Mouse (Mus musculus): ENCODE measurements around the gene 1600002K03Rik. TPM values are rescaled to one million over a fixed set of nuclear protein-coding genes. Genes with fewer than 3 reads are reported as not detected.
A peak's percentile ranks its signal among the peaks of the same experiment; 100 is the strongest.

1600002K03Rik gene
- total RNA-seq (2022) = 1 to 10 TPM; 4.3 to 7.8 (median 6.9) TPM

- DNase-seq (ENCODE audit: low spot score in 2 of 2) = peak; percentile 77 to 84
These were observed at the start of gene 1600002K03Rik for GRCm38 (mm10) chr10:80172527-80173292. Gene 1600002K03Rik (plus strand): TSS chr10:80172944.

- DNase-seq (ENCODE audit: low spot score in 2 of 2) = no peak
These were observed 48.7 kb upstream of the 1600002K03Rik start for GRCm38 (mm10) chr10:80123932-80124562.

- DNase-seq (ENCODE audit: low spot score in 2 of 2) = no peak
These were observed 44.8 kb upstream of the 1600002K03Rik start for GRCm38 (mm10) chr10:80127920-80128319.

DNA sequence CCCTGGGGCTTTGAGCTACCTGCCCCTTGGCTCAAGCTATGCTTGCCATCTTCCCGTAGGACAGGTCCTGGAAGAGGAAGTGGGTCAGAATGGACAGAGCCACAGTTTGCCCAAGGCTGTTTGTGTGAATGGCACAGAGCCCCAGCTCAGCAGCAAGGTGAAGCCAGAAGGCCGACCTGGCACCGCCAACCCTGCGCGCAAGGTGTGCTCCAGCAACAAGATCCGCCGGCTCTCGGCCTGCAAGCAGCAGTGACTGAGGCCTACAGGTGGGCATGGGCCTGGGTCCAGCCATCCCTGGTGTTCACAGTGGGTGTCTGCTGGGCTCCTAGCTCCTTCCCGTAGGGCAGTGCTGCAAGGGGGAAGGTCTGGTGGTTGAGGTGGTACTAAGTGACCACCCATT lies 42.9 kb upstream of the 1600002K03Rik start:
- DNase-seq (ENCODE audit: low spot score in 2 of 2) = no peak

- no peak for DNase-seq (ENCODE audit: low spot score in 2 of 2)
These were observed 42.2 kb upstream of the 1600002K03Rik start for GRCm38 (mm10) chr10:80130403-80131031.

- DNase-seq (ENCODE audit: low spot score in 2 of 2) = no peak
These were observed 41.3 kb upstream of the 1600002K03Rik start for GRCm38 (mm10) chr10:80131316-80131951.

DNA sequence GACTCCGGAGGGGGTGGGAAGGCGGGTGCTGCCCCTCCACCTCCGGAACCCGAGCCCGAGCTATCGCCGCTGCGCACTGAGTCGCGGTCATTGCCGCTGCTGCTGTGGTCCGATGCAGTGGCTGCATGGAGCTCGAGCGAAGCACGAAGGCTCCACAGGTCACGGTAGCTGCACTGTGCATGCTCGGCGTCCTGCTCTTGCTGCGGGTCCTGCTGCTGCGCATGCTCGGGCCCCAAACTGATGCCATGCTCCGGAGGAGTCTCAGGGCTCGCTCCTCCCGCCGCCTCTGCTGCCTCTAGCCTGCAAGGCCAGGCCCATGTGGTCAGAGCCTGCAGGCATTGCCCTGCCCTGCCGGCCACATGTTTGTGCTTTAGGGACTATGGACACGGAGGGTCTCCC lies 40.8 kb upstream of the 1600002K03Rik start:
- DNase-seq (ENCODE audit: low spot score in 2 of 2) = no peak

DNA sequence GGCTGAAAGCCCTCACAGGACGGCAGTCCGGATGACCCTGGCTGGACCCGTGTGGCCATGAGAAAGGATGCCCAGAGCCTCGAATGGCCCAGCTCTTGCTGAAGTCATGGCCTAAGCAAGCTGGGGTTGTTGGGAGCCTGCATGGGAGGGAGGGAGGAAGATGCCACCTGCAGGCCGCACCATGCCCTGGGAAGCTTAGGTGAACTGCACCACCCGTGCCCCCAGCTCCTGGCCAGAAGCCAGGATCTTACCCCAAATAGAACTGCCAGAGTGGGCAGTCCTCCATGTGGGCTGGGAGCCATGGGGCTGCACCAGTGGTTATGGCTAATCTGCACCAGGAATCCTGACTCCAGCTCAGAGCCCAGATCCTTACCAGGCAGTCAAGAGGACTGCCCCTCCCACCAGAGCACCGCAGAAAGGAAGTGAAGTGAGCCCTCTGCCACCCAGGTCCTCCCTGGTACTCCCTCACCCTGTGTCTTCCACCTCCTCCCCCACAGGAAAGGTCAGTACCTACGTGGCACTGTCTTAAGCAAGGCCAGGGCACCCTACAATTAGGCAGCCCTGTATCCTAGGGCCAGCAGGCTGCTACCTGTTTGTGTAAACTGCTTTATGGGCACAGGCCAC lies 39.4 kb upstream of the 1600002K03Rik start:
- DNase-seq (ENCODE audit: low spot score in 2 of 2) = peak in 1 of 2 experiments; percentile 67

- no peak for DNase-seq (ENCODE audit: low spot score in 2 of 2)
These were observed 38.3 kb upstream of the 1600002K03Rik start for GRCm38 (mm10) chr10:80134421-80134820.

GRCm38 (mm10) chr10:80135161-80135560 lies 37.6 kb upstream of the 1600002K03Rik start:
- no peak for DNase-seq (ENCODE audit: low spot score in 2 of 2)

GRCm38 (mm10) chr10:80135641-80136040 lies 37.1 kb upstream of the 1600002K03Rik start:
- DNase-seq (ENCODE audit: low spot score in 2 of 2) = no peak

- no peak for DNase-seq (ENCODE audit: low spot score in 2 of 2)
These were observed 36.4 kb upstream of the 1600002K03Rik start for GRCm38 (mm10) chr10:80136179-80136951.

GRCm38 (mm10) chr10:80136952-80137625 lies 35.7 kb upstream of the 1600002K03Rik start:
- DNase-seq (ENCODE audit: low spot score in 2 of 2) = no peak

GRCm38 (mm10) chr10:80137626-80138552 lies 34.9 kb upstream of the 1600002K03Rik start:
- DNase-seq (ENCODE audit: low spot score in 2 of 2) = no peak

GRCm38 (mm10) chr10:80138553-80139438 lies 33.9 kb upstream of the 1600002K03Rik start, which contains the start of gene Atp5d:
Gene Atp5d (plus strand): TSS chr10:80138632.
- DNase-seq (ENCODE audit: low spot score in 2 of 2) = peak in 1 of 2 experiments; percentile 37

- DNase-seq (ENCODE audit: low spot score in 2 of 2) = no peak
These were observed 33.3 kb upstream of the 1600002K03Rik start for GRCm38 (mm10) chr10:80139439-80139775.

- no peak for DNase-seq (ENCODE audit: low spot score in 2 of 2)
These were observed 32.6 kb upstream of the 1600002K03Rik start for GRCm38 (mm10) chr10:80139975-80140665.
